Mouse (Mus musculus) heart, embryonic 10.5 days (tissue): Measurements from ENCODE around the gene Smox. TPM values are rescaled to one million over a fixed set of nuclear protein-coding genes. Genes with fewer than 3 reads are reported as not detected.

Source experiments
- DNase-seq: peaks from one replicate; pipeline ENCODE4 v3.0.0-alpha.2; 2017; ENCODE audit warnings: low spot score
- H3K27ac ChIP-seq: fragments of 300-500 bp; sonication (generic); 2 replicates; pipeline ENCODE4 v1.5.1; 2016; ENCODE audit warnings: mild to moderate bottlenecking
- H3K27me3 ChIP-seq: fragments of 300-500 bp; sonication (generic); 2 replicates; pipeline ENCODE4 v1.6.1; 2016; ENCODE audit warnings: mild to moderate bottlenecking; ENCODE audit not compliant: poor library complexity, insufficient read depth, severe bottlenecking
- H3K36me3 ChIP-seq: fragments of 300-500 bp; sonication (generic); 2 replicates; pipeline ENCODE4 v1.6.1; 2016; ENCODE audit warnings: mild to moderate bottlenecking, moderate library complexity
- H3K4me1 ChIP-seq: fragments of 300-500 bp; sonication (generic); 2 replicates; pipeline ENCODE4 v1.6.1; 2016; ENCODE audit warnings: mild to moderate bottlenecking
- H3K4me3 ChIP-seq: fragments of 300-500 bp; sonication (generic); 2 replicates; pipeline ENCODE4 v1.5.1; 2016; ENCODE audit warnings: mild to moderate bottlenecking, moderate library complexity
- H3K9me3 ChIP-seq: fragments of 300-500 bp; sonication (generic); 2 replicates; pipeline ENCODE4 v1.6.1; 2016; ENCODE audit warnings: mild to moderate bottlenecking, moderate library complexity
- WGBS: fragments of 180-500 bp; shearing (Covaris S2); methylation state at CpG from one replicate; pipeline ENCODE4 v1.1.7; 2016; 5-methylcytosine and 5-hydroxymethylcytosine counted together
- polyA plus RNA-seq: library from polyadenylated mRNA; unstranded; fragments of >200 nt; fragmentation: Nextera tagmentation; extraction: Ambion mirVana; gene quantifications from 2 replicates; pipeline ENCODE4 v1.2.1, GENCODE M21; 2016

Gene Smox
- polyA plus RNA-seq, 1 experiment from 2014 or later: 28.0 TPM

- 22% methylated on average over 9 of the region's 9 CpGs for WGBS
- no peak for DNase-seq
- no peak overlapping the region for H3K4me3 ChIP-seq
- peaks cover 3% of the 10 kb centered on the region; the same call in 1 of the 2 replicates for H3K36me3 ChIP-seq
- no peak overlapping the region for H3K27ac ChIP-seq
- no peaks in the 10 kb centered on the region for H3K9me3 ChIP-seq
- peaks cover 11% of the 10 kb centered on the region; the same call in 1 of the 2 replicates for H3K27me3 ChIP-seq
- 0 out of 2 replicates have a peak, but pooled peaks cover 4% of the 10 kb centered on the region for H3K4me1 ChIP-seq
Observed at GRCm38 (mm10) chr2:131530623-131531008, 39.3 kb downstream of the Smox start.

- no peak for DNase-seq
- peaks cover 11% of the 10 kb centered on the region; the same call in 1 of the 2 replicates for H3K27me3 ChIP-seq
- no peak overlapping the region for H3K27ac ChIP-seq
- 79% methylated on average over 7 of the region's 7 CpGs for WGBS
- H3K9me3 ChIP-seq: no peaks in the 10 kb centered on the region
- H3K4me1 ChIP-seq: 0 out of 2 replicates have a peak, but pooled peaks cover 4% of the 10 kb centered on the region
- no peaks in the 10 kb centered on the region for H3K36me3 ChIP-seq
- no peak overlapping the region for H3K4me3 ChIP-seq
Observed at GRCm38 (mm10) chr2:131531271-131531670, 40.0 kb downstream of the Smox start.

DNA sequence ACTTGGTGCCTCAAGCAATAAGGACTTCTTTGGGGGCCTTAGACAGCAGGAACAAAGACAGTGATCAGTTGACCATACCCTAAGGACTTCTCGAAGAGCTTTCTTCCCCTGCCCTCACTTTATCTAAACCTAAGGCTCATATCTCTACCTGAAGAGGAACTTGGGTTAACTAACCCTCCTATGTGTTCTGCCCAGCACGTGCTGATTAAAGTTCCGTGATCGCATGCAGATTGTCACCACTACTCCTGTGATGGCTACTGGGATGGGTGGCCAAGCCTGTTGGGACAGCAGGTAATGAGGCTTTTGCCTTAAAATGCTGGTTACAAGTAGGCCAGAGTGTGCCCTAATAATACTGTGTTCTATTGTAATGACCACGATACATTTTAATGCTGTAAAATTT is 43.9 kb downstream of the Smox start:
- Histone ChIP-seq H3K9me3 (no peaks in the 10 kb centered on the region), H3K27ac (no peak overlapping the region), H3K36me3 (no peaks in the 10 kb centered on the region), H3K4me1 (0 out of 2 replicates have a peak, but pooled peaks cover 10% of the 10 kb centered on the region), H3K4me3 (no peak overlapping the region), H3K27me3 (peaks cover 10% of the 10 kb centered on the region; the same call in 1 of the 2 replicates)
- WGBS: 78% methylated on average over 5 of the region's 5 CpGs
- DNase-seq: no peak

DNA sequence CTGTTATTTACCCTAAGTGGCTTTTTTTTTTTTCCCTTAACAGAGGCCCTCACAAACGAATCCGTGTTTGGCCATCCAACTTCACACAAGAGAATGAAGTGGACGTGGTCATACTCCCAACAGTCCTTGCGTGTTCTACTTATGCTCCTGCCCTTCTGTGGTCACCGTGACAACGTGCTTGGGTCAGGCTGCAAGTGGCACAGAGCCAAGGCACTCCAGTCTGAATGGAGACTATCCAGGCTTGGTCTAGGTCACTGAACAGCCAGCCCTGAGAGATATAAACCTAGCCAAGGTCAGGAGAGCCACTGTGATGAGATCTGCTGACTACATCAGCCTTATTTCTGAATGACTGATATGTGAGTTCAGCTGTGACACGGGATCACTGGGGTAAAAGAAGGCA is 47.0 kb downstream of the Smox start:
- Histone ChIP-seq H3K27me3 (peaks cover 30% of the 10 kb centered on the region), H3K9me3 (no peaks in the 10 kb centered on the region), H3K4me1 (peaks cover 15% of the 10 kb centered on the region; the same call in 1 of the 2 replicates), H3K36me3 (no peaks in the 10 kb centered on the region), H3K4me3 (no peak overlapping the region), H3K27ac (0 out of 2 replicates have a peak overlapping the region, but pooled peaks have one; percentile 16)
- DNase-seq: peak; percentile 87
- WGBS: 68% methylated on average over 7 of the region's 7 CpGs

- Histone ChIP-seq H3K36me3 (no peaks in the 10 kb centered on the region), H3K4me1 (peaks cover 15% of the 10 kb centered on the region; the same call in 1 of the 2 replicates), H3K27ac (no peak overlapping the region), H3K27me3 (peaks cover 40% of the 10 kb centered on the region), H3K9me3 (no peaks in the 10 kb centered on the region), H3K4me3 (no peak overlapping the region)
- DNase-seq: no peak
- 82% methylated on average over 6 of the region's 6 CpGs for WGBS
Observed at GRCm38 (mm10) chr2:131539780-131540179, 48.5 kb downstream of the Smox start.

GRCm38 (mm10) chr2:131541686-131542085 is 50.4 kb downstream of the Smox start:
- Histone ChIP-seq H3K4me3 (no peak overlapping the region), H3K9me3 (no peaks in the 10 kb centered on the region), H3K27me3 (peaks cover 58% of the 10 kb centered on the region), H3K36me3 (no peaks in the 10 kb centered on the region), H3K4me1 (peaks cover 27% of the 10 kb centered on the region), H3K27ac (no peak overlapping the region)
- 80% methylated on average over 4 of the region's 4 CpGs for WGBS
- no peak for DNase-seq

DNA sequence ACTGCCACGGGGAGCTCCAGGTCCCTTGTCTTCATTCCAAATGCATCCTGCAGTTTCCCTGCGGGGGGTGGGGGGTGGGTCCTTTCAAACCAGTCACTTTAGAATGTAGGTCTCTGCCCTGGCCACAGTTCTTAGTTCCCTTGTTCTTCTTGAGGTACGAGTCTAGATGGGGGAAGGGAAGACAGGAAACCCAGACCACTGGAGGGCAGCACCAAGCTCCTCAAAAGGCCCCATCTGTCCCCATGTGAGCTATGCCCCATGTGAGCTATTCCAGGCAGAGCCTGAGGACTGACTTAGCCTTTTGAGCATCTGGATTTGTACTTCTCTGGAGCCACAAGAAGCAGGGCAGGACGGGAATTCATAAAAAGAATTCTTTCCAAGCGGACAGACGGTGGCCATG is 51.2 kb downstream of the Smox start:
- WGBS: 27% methylated on average over 6 of the region's 6 CpGs
- H3K27me3 ChIP-seq: peaks cover 67% of the 10 kb centered on the region
- no peaks in the 10 kb centered on the region for H3K36me3 ChIP-seq
- no peak overlapping the region for H3K4me3 ChIP-seq
- peaks cover 32% of the 10 kb centered on the region for H3K4me1 ChIP-seq
- no peak for DNase-seq
- H3K27ac ChIP-seq: no peak overlapping the region
- H3K9me3 ChIP-seq: no peaks in the 10 kb centered on the region

DNA sequence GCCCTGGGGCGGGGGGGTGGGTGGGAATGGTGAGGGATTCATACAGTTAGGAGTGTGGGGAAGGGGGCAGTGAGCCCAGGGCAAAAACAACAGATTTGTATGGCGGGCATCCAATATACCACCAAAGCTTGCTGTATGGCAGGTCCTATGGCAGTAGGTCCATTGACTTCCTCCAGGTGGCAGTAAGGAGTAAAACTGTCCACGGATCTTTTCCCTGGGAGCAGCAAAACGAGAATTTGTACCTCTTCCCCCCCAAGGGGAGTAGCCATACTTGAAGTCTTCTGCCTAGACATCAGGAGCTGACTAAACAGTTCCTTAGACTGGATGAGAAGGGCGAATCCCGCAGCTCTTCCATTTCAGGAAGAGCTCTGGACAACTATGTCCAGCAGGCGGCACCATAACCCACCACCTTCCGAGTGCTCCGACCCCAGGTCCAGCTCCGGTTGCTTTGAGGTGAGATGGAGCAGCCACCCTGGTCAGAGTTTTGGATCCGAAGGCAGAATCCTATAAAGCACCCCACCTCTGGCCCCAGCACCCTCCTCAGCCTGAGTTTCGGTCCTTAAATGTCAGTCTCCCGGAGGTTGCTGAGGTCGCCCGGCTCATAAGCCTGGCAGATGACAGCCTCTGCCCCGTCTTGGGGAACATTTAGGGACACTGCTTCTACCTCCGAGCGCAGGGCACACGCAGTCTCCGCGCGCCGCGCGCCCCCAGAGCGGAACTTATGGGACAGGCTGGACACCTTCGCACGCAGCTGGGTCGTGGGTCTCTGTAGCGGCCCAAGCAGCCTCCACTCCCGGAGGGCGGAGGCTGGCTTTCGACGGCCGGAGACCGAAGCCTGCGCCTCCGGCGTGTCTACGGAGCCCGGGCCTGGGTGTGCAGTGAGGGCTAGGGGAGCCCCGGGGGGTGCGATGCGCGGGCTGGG is 54.4 kb downstream of the Smox start:
- H3K4me3 ChIP-seq: peak overlapping the region; percentile 63
- peak overlapping the region; percentile 43; the same call in 1 of the 2 replicates for H3K27ac ChIP-seq
- peaks cover 27% of the 10 kb centered on the region for H3K4me1 ChIP-seq
- 3% methylated on average over 45 of the region's 45 CpGs for WGBS
- H3K9me3 ChIP-seq: no peaks in the 10 kb centered on the region
- H3K36me3 ChIP-seq: no peaks in the 10 kb centered on the region
- peak; percentile 88 for DNase-seq
- peaks cover 91% of the 10 kb centered on the region for H3K27me3 ChIP-seq

DNA sequence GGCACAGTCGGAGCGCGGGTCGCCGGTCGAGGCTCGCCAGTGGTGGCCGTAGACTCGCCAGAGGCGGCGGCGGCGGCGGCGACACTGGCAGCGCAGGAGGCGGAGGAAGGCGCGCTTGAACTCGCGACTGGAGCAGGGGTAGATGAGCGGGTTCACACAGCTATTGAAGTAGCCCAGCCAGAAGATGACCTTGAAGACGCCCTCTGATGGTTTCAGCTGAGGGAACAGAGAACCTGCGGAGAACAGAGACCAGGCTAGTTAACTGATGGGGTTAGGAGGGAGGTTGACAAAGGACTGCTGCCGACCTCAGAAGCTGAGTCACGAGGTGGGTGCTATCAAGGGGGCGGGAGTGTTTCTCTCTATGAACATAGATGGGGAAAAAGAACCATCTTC is 55.0 kb downstream of the Smox start:
- Histone ChIP-seq H3K9me3 (no peaks in the 10 kb centered on the region), H3K36me3 (no peaks in the 10 kb centered on the region), H3K27ac (peak overlapping the region; percentile 43; the same call in 1 of the 2 replicates), H3K27me3 (peaks cover 97% of the 10 kb centered on the region), H3K4me1 (peaks cover 27% of the 10 kb centered on the region), H3K4me3 (peak overlapping the region; percentile 63)
- no peak for DNase-seq
- 3% methylated on average over 27 of the region's 27 CpGs for WGBS

- Histone ChIP-seq H3K27me3 (peaks cover 97% of the 10 kb centered on the region), H3K4me3 (peak overlapping the region; percentile 63), H3K27ac (no peak overlapping the region), H3K36me3 (no peaks in the 10 kb centered on the region), H3K9me3 (no peaks in the 10 kb centered on the region), H3K4me1 (peaks cover 27% of the 10 kb centered on the region)
- no peak for DNase-seq
- WGBS: 14% methylated on average over 19 of the region's 19 CpGs
Observed at GRCm38 (mm10) chr2:131546745-131547408, 55.6 kb downstream of the Smox start.

GRCm38 (mm10) chr2:131548330-131548729 is 57.0 kb downstream of the Smox start:
- Histone ChIP-seq H3K4me1 (peaks cover 18% of the 10 kb centered on the region), H3K4me3 (no peak overlapping the region), H3K9me3 (no peaks in the 10 kb centered on the region), H3K36me3 (no peaks in the 10 kb centered on the region), H3K27ac (no peak overlapping the region), H3K27me3 (peaks cover 98% of the 10 kb centered on the region)
- 67% methylated on average over 2 of the region's 2 CpGs for WGBS
- DNase-seq: no peak

DNA sequence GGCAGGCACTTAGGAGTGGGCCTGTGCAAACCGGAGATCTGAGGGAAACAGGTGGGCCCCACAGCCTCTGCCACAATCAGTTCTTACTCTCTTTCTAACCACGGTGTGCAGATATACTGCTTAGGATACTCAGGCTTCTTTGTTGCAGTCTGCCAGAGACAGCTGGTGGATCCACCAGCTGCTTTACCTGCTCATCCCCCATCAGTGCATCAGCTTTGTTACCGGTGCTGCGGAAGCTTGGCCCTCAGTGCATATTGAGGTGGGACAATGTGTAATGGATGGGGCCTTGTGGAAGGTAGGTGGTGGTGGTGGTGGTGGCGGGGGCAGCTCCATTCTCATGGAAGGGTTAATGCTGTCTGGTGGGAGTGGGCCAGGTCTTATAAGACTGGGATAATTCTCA is 57.8 kb downstream of the Smox start:
- H3K36me3 ChIP-seq: no peaks in the 10 kb centered on the region
- peaks cover 98% of the 10 kb centered on the region for H3K27me3 ChIP-seq
- 73% methylated on average over 5 of the region's 5 CpGs for WGBS
- no peak for DNase-seq
- H3K27ac ChIP-seq: no peak overlapping the region
- H3K4me3 ChIP-seq: no peak overlapping the region
- peaks cover 18% of the 10 kb centered on the region for H3K4me1 ChIP-seq
- H3K9me3 ChIP-seq: no peaks in the 10 kb centered on the region

- H3K27me3 ChIP-seq: peaks cover 98% of the 10 kb centered on the region
- H3K36me3 ChIP-seq: no peaks in the 10 kb centered on the region
- no peak for DNase-seq
- H3K4me1 ChIP-seq: peaks cover 18% of the 10 kb centered on the region
- H3K9me3 ChIP-seq: no peaks in the 10 kb centered on the region
- H3K27ac ChIP-seq: no peak overlapping the region
- H3K4me3 ChIP-seq: no peak overlapping the region
- WGBS: 66% methylated on average over 2 of the region's 2 CpGs
Observed at GRCm38 (mm10) chr2:131550474-131550873, 59.2 kb downstream of the Smox start.
